29 mouse cellular contexts compared by ENCODE assay signal in the genomic region with DNA sequence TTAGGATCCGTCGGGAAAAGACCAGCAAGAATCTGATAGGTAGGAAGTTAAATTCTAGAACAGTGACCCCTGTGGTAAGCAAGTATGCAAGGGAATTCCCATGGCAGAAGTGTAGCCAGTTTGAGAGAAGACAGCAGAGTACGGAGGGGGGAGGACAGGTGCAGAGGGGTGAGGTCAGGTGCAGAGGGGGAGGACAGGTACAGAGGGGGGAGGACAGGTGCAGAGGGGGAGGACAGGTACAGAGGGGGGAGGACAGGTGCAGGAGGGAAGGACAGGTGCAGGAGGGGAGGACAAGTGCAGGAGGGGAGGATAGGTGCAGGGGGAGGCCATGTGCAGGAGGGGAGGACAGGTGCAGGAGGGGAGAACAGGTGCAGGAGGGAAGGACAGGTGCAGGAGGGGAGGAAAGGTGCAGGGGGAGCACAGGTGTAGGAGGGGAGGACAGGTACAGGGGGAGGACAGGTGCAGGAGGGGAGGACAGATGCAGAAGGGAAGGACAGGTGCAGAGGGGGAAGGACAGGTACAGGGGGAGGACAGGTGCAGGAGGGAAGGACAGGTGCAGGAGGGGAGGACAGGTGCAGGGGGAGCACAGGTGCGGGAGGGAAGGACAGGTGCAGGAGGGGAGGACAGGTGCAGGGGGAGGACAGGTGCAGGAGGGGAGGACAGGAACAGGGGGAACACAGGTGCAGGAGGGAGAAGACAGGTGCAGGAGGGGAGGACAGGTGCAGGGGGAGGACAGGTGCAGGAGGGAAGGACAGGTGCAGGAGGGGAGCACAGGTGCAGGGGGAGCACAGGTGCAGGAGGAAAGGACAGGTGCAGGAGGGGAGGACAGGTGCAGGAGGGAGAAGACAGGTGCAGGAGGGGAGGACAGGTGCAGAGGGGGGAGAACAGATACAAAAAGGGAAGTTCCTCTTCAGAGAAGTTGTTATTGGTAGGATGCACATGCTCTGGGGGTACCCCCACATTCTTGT. TPM values are rescaled to one million over a fixed set of nuclear protein-coding genes. Genes with fewer than 3 reads are reported as not detected.
"Had no signal": no experiment of that assay in that cellular context is flagged by ENCODE, and none has a peak within 500 bp of the region (broad histone marks: within the 10 kb centered on the region; RNA-seq: fewer than 3 reads in every experiment).

No protein-coding gene starts in this region.

- H3K9ac ChIP-seq: intestine, embryonic 15.5 days; liver, embryonic 14.5 days; lung, embryonic 15.5 days; midbrain, embryonic 12.5 days; midbrain, embryonic 15.5 days; neural tube, embryonic 12.5 days; neural tube, embryonic 15.5 days; stomach, embryonic 15.5 days had no signal

- H3K36me3 ChIP-seq: intestine, embryonic 15.5 days; lung, embryonic 15.5 days; midbrain, embryonic 12.5 days; midbrain, embryonic 15.5 days; neural tube, embryonic 12.5 days; neural tube, embryonic 15.5 days; stomach, embryonic 15.5 days had no signal

- ATAC-seq: intestine, embryonic 15.5 days; midbrain, embryonic 15.5 days had no signal

- H3K9me3 ChIP-seq: intestine, embryonic 15.5 days; lung, embryonic 15.5 days; megakaryocyte, embryonic 14.5 days; midbrain, embryonic 12.5 days; midbrain, embryonic 15.5 days; neural tube, embryonic 12.5 days; neural tube, embryonic 15.5 days; stomach, embryonic 15.5 days had no signal

- H3K4me2 ChIP-seq: intestine, embryonic 15.5 days; lung, embryonic 15.5 days; midbrain, embryonic 12.5 days; midbrain, embryonic 15.5 days; neural tube, embryonic 12.5 days; neural tube, embryonic 15.5 days; stomach, embryonic 15.5 days had no signal

- H3K4me3 ChIP-seq: intestine, embryonic 15.5 days; layer of hippocampus, adult 2 months; left cerebral cortex, adult 2 months; lung, embryonic 15.5 days; megakaryocyte, embryonic 14.5 days; midbrain, embryonic 12.5 days; midbrain, embryonic 15.5 days; neural tube, embryonic 12.5 days; neural tube, embryonic 15.5 days; stomach, embryonic 15.5 days had no signal

- H3K27ac ChIP-seq: intestine, embryonic 15.5 days; layer of hippocampus, adult 2 months; left cerebral cortex, adult 2 months; liver, embryonic 14.5 days; lung, embryonic 15.5 days; midbrain, embryonic 12.5 days; midbrain, embryonic 15.5 days; neural tube, embryonic 12.5 days; neural tube, embryonic 15.5 days; stomach, embryonic 15.5 days had no signal

- H3K27me3 ChIP-seq: intestine, embryonic 15.5 days; lung, embryonic 15.5 days; midbrain, embryonic 12.5 days; midbrain, embryonic 15.5 days; neural tube, embryonic 15.5 days; stomach, embryonic 15.5 days had no signal

- DNase-seq: kidney, adult 11 months; kidney, postnatal 25 days; layer of hippocampus, postnatal 36 days; lung, adult 18-20 months; lung, postnatal 10 days; lung, postnatal 36 days; right cerebral cortex, adult 18-20 months; right cerebral cortex, postnatal 25 days; spleen, adult 18-20 months; thymus, adult 18-20 months; thymus, postnatal 36 days had no signal

RNA-seq across cellular contexts. Expression of a gene that starts 12.9 kb away (rescaled TPM):
- total RNA-seq: monocyte, adult 5-6 weeks had no signal
- polyA plus RNA-seq: liver, adult 2 months; liver, embryonic 14.5 days had no signal

RNA-seq across cellular contexts. Expression of a gene that starts 52.8 kb away (rescaled TPM):
- total RNA-seq: layer of hippocampus, adult 2 months; layer of hippocampus, postnatal 10 days; layer of hippocampus, postnatal 36 days; left cerebral cortex, adult 2 months; left cerebral cortex, postnatal 10 days; left cerebral cortex, postnatal 36 days; liver, adult 2 months; monocyte, adult 5-6 weeks had no signal
- polyA plus RNA-seq: kidney, embryonic 16.5 days; limb, embryonic 11.5 days; liver, adult 2 months; liver, embryonic 14.5 days; midbrain, embryonic 12.5 days; neural tube, embryonic 12.5 days; neural tube, embryonic 15.5 days had no signal
